Mouse (Mus musculus): ENCODE measurements around the gene Glce. TPM values are rescaled to one million over a fixed set of nuclear protein-coding genes. Genes with fewer than 3 reads are reported as not detected.

The Glce gene
- polyA plus RNA-seq (2015; fragmentation: Nextera tagmentation; extraction: Ambion mirVana), result 9.2 and 11.5 TPM in 2 replicates

GRCm38 (mm10) chr9:62122508-62123215 is at the start of gene Glce:
TSS of gene Glce (minus strand) at chr9:62122655.

GRCm38 (mm10) chr9:62026600-62026999 is 95.9 kb downstream of the Glce start, which contains the start of gene Paqr5:
TSS of gene Paqr5 (minus strand) at chr9:62026856.

Small RNA genes within 50 kb of the gene (microRNA-seq; reads per million reads assigned to microRNA genes)
- gene Mir5133, result 1.2 reads per million

Other genes with a start within 250 kb of the Glce start
- 1,333 and 1,451 TPM in 2 replicates for gene Rplp1, start 208.1 kb downstream of the Glce start, polyA plus RNA-seq (2015; fragmentation: Nextera tagmentation; extraction: Ambion mirVana)
- gene Kif23, start 175.9 kb downstream of the Glce start, polyA plus RNA-seq (2015; fragmentation: Nextera tagmentation; extraction: Ambion mirVana), result 22.7 and 34.7 TPM in 2 replicates
- gene Paqr5, start 95.8 kb downstream of the Glce start, polyA plus RNA-seq (2015; fragmentation: Nextera tagmentation; extraction: Ambion mirVana), result 91.5 and 99.1 TPM in 2 replicates
- gene Spesp1, start 159.6 kb upstream of the Glce start, polyA plus RNA-seq (2015; fragmentation: Nextera tagmentation; extraction: Ambion mirVana), result not detected in 2 replicates
- 66.2 and 74.9 TPM in 2 replicates for gene Anp32a, start 218.6 kb upstream of the Glce start, polyA plus RNA-seq (2015; fragmentation: Nextera tagmentation; extraction: Ambion mirVana)

Data from urinary bladder, postnatal 0 days (tissue).